Mouse (Mus musculus) brain, embryonic 14.5 days (tissue): ENCODE data around the gene Pigw. TPM values are rescaled to one million over a fixed set of nuclear protein-coding genes. Genes with fewer than 3 reads are reported as not detected.
A peak's percentile ranks its signal among the peaks of the same experiment; 100 is the strongest.

Experiments used
- DNase-seq: peaks from one replicate; pipeline ENCODE4 v3.0.0-alpha.2; 2011; ENCODE audit warnings: low read depth
- CTCF ChIP-seq: fragments of 200-500 bp; IDR thresholded peaks from 2 replicates; pipeline ENCODE4 v1.5.1; 2012; ENCODE audit warnings: inconsistent platforms, mild to moderate bottlenecking, moderate library complexity, borderline replicate concordance; ENCODE audit not compliant: insufficient read depth, insufficient read length; ENCODE audit errors: extremely low read depth
- POLR2A ChIP-seq: fragments of 200-500 bp; IDR thresholded peaks from 2 replicates; pipeline ENCODE4 v1.6.1; 2012; ENCODE audit warnings: mild to moderate bottlenecking, inconsistent platforms, borderline replicate concordance; ENCODE audit not compliant: poor library complexity, insufficient read depth, insufficient read length, severe bottlenecking; ENCODE audit errors: extremely low read depth
- polyA plus RNA-seq: library from polyadenylated mRNA; depleted of rRNA; stranded (reverse); fragments of >200 nt; gene quantifications from 2 replicates; pipeline ENCODE4 v1.2.3, GENCODE M21; 2012; rRNA removed

The Pigw gene
- polyA plus RNA-seq, result 5.3 and 6.2 TPM in 2 replicates

GRCm38 (mm10) chr11:84879772-84880464, at the start of gene Pigw, which contains the start of gene Myo19:
TSS of gene Pigw (minus strand) at chr11:84880285.
TSS of gene Myo19 (plus strand) at chr11:84880148.
- TF ChIP-seq CTCF, result peak; percentile 33; the same call in 1 of the 2 replicates
- TF ChIP-seq POLR2A, result peak; percentile 94
- DNase-seq, result peak; percentile 90

- no peak for DNase-seq
- no peak for TF ChIP-seq CTCF
- no peak for TF ChIP-seq POLR2A
These were observed 40.9 kb upstream of the Pigw start for GRCm38 (mm10) chr11:84920981-84921380.

- TF ChIP-seq CTCF (no peak), POLR2A (no peak)
- no peak for DNase-seq
These were observed 39.9 kb upstream of the Pigw start for GRCm38 (mm10) chr11:84919951-84920350.

- TF ChIP-seq CTCF, result peak; percentile 47; the same call in 1 of the 2 replicates
- no peak for TF ChIP-seq POLR2A
These were observed 39.2 kb upstream of the Pigw start for GRCm38 (mm10) chr11:84919276-84919675.

GRCm38 (mm10) chr11:84918425-84918824, 38.3 kb upstream of the Pigw start:
- no peak for TF ChIP-seq POLR2A
- peak; percentile 97 for TF ChIP-seq CTCF
- peak; percentile 88 for DNase-seq

More at GRCm38 (mm10) chr11:84919276-84919675, 39.2 kb upstream of the Pigw start:
- peak; percentile 24 for DNase-seq

GRCm38 (mm10) chr11:84916703-84917300, 36.7 kb upstream of the Pigw start:
- no peak for DNase-seq
- TF ChIP-seq POLR2A (no peak), CTCF (no peak)

- TF ChIP-seq POLR2A (peak; percentile 31; the same call in 1 of the 2 replicates), CTCF (no peak)
- DNase-seq, result peak; percentile 98
These were observed 36.1 kb upstream of the Pigw start, which contains the start of gene Znhit3 for GRCm38 (mm10) chr11:84916053-84916702. TSS of gene Znhit3 (minus strand) at chr11:84916366.

GRCm38 (mm10) chr11:84914673-84915072, 34.6 kb upstream of the Pigw start:
- no peak for DNase-seq
- TF ChIP-seq POLR2A (no peak), CTCF (peak; percentile 5; the same call in 1 of the 2 replicates)

GRCm38 (mm10) chr11:84910411-84910810, 30.3 kb upstream of the Pigw start:
- peak; percentile 4 for DNase-seq

GRCm38 (mm10) chr11:84908480-84908879, 28.4 kb upstream of the Pigw start:
- TF ChIP-seq POLR2A (no peak), CTCF (no peak)

More at GRCm38 (mm10) chr11:84910411-84910810, 30.3 kb upstream of the Pigw start:
- no peak for TF ChIP-seq CTCF
- no peak for TF ChIP-seq POLR2A

GRCm38 (mm10) chr11:84907081-84907480, 27.0 kb upstream of the Pigw start:
- no peak for DNase-seq
- TF ChIP-seq CTCF (no peak), POLR2A (no peak)

More at GRCm38 (mm10) chr11:84908480-84908879, 28.4 kb upstream of the Pigw start:
- DNase-seq, result no peak
